Mouse (Mus musculus) cortical plate, adult 2 months (tissue): ENCODE measurements at regions not wholly inside any gene's neighbourhood (a gene's known extent, or its start where the extent isn't known, plus 50 kb on each side); places are given as distances from the start of the nearest gene placed in this dataset.

Source experiments
- H3K27ac ChIP-seq: fragments of 200-500 bp; 2 replicates; pipeline ENCODE4 v1.5.1; 2012; ENCODE audit warnings: low read length, control low read depth, inconsistent platforms; ENCODE audit not compliant: insufficient read depth
- H3K4me1 ChIP-seq: fragments of 200-500 bp; 2 replicates; pipeline ENCODE4 v1.6.1; 2011; ENCODE audit warnings: low read length; ENCODE audit not compliant: control insufficient read depth, insufficient read depth
- H3K4me3 ChIP-seq: fragments of 200-500 bp; 2 replicates; pipeline ENCODE4 v1.5.1; 2011; ENCODE audit warnings: mild to moderate bottlenecking, low read length, control low read depth; ENCODE audit not compliant: insufficient read depth
- CTCF ChIP-seq: fragments of 200-500 bp; IDR thresholded peaks from 2 replicates; pipeline ENCODE4 v1.5.1; 2011; ENCODE audit warnings: mild to moderate bottlenecking, control low read depth, low read length; ENCODE audit not compliant: insufficient read depth; ENCODE audit errors: extremely low read depth
- POLR2A ChIP-seq: fragments of 200-500 bp; IDR thresholded peaks from 2 replicates; pipeline ENCODE4 v1.6.1; 2011; ENCODE audit warnings: mild to moderate bottlenecking, low read length, control low read depth; ENCODE audit not compliant: insufficient read depth; ENCODE audit errors: extremely low read depth

- Histone ChIP-seq H3K27ac (no peak overlapping the region), H3K4me1 (no peaks in the 10 kb centered on the region), H3K4me3 (no peak overlapping the region)
- TF ChIP-seq CTCF (no peak), POLR2A (no peak)
Measured at GRCm38 (mm10) chrX:13360436-13360835, 79.7 kb downstream of the Ddx3x start.

GRCm38 (mm10) chrX:13370319-13370718 lies 89.5 kb downstream of the Ddx3x start:
- H3K4me1 ChIP-seq: no peaks in the 10 kb centered on the region
- H3K27ac ChIP-seq: no peak overlapping the region
- H3K4me3 ChIP-seq: no peak overlapping the region
- TF ChIP-seq CTCF (no peak), POLR2A (no peak)

GRCm38 (mm10) chrX:13372752-13373151 lies 92.0 kb downstream of the Ddx3x start:
- TF ChIP-seq POLR2A: no peak
- no peak for TF ChIP-seq CTCF
- Histone ChIP-seq H3K4me1 (no peaks in the 10 kb centered on the region), H3K27ac (no peak overlapping the region), H3K4me3 (no peak overlapping the region)

GRCm38 (mm10) chrX:13386354-13386753 lies 79.6 kb upstream of the Nyx start:
- Histone ChIP-seq H3K27ac (no peak overlapping the region), H3K4me3 (no peak overlapping the region), H3K4me1 (no peaks in the 10 kb centered on the region)
- TF ChIP-seq POLR2A: no peak
- no peak for TF ChIP-seq CTCF

- H3K4me3 ChIP-seq: no peak overlapping the region
- no peaks in the 10 kb centered on the region for H3K4me1 ChIP-seq
- no peak overlapping the region for H3K27ac ChIP-seq
- TF ChIP-seq POLR2A (no peak), CTCF (no peak)
Measured at GRCm38 (mm10) chrX:13398466-13398865, 67.4 kb upstream of the Nyx start.

- Histone ChIP-seq H3K4me3 (no peak overlapping the region), H3K4me1 (no peaks in the 10 kb centered on the region), H3K27ac (no peak overlapping the region)
- TF ChIP-seq CTCF (no peak), POLR2A (no peak)
Measured at GRCm38 (mm10) chrX:13412726-13413125, 53.2 kb upstream of the Nyx start.

GRCm38 (mm10) chrX:13413135-13413534 lies 52.8 kb upstream of the Nyx start:
- Histone ChIP-seq H3K4me3 (no peak overlapping the region), H3K27ac (no peak overlapping the region), H3K4me1 (no peaks in the 10 kb centered on the region)
- TF ChIP-seq POLR2A (no peak), CTCF (no peak)
